Mouse (Mus musculus): ENCODE measurements around the gene Ccnc.

The Ccnc gene

GRCm38 (mm10) chr4:21801620-21802019, 74.1 kb downstream of the Ccnc start:
- DNase-seq (ENCODE audit: inconsistent ontology term), result no peak

DNA sequence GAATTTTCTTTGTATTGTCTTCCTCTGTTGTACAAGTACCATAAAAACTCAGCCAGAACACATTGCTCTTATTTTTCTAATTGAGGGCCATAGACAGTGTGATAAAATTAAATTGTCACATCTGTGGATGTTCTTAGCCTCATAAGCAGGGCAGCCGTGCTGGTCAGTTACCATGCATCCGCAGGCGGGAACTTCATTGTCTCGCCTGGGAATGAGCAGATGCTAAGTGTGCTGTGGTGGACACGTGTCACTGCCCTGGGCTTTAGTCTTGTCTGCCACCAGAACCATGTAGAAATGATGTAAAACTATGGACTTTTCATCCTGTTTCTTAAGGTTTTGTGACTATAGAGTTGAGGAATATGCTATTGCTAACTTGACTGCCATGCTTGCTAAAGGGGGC, 79.7 kb downstream of the Ccnc start:
- DNase-seq (ENCODE audit: inconsistent ontology term), result no peak
